Mouse (Mus musculus) bone marrow macrophage, adult 2 months (primary cell): ENCODE measurements around the gene Gm20388. TPM values are rescaled to one million over a fixed set of nuclear protein-coding genes. Genes with fewer than 3 reads are reported as not detected.

Experiments used
- H3K27ac ChIP-seq: 2 replicates; pipeline ENCODE4 v1.5.1; 2012; ENCODE audit warnings: low read depth, low read length; ENCODE audit not compliant: insufficient read depth
- H3K4me1 ChIP-seq: 2 replicates; pipeline ENCODE4 v1.6.1; 2012; ENCODE audit warnings: low read length; ENCODE audit not compliant: control insufficient read depth, insufficient read depth
- H3K4me3 ChIP-seq: 2 replicates; pipeline ENCODE4 v1.5.1; 2012; ENCODE audit warnings: mild to moderate bottlenecking, low read length, moderate library complexity; ENCODE audit not compliant: insufficient read depth
- CTCF ChIP-seq: IDR thresholded peaks from 2 replicates; pipeline ENCODE4 v1.5.1; 2012; ENCODE audit warnings: low read depth, mild to moderate bottlenecking, low read length, moderate library complexity
- POLR2A ChIP-seq: IDR thresholded peaks from 2 replicates; pipeline ENCODE4 v1.6.1; 2012; ENCODE audit warnings: mild to moderate bottlenecking, low read depth, low read length, borderline replicate concordance
- polyA plus RNA-seq: library from polyadenylated mRNA; stranded (reverse); fragments of >200 nt; gene quantifications from 2 replicates; pipeline ENCODE4 v1.2.4, GENCODE M21; 2012; ENCODE audit not compliant: missing spikeins, insufficient read depth, insufficient read length

Gene Gm20388
- polyA plus RNA-seq, 1 experiment, result 32.7 TPM

GRCm38 (mm10) chr8:120401712-120402111 lies 491.1 kb downstream of the Gm20388 start:
- Histone ChIP-seq H3K4me1 (peaks cover 5% of the 10 kb centered on the region; the same call in 1 of the 2 replicates), H3K27ac (no peak overlapping the region), H3K4me3 (no peak overlapping the region)
- TF ChIP-seq POLR2A (no peak), CTCF (no peak)

DNA sequence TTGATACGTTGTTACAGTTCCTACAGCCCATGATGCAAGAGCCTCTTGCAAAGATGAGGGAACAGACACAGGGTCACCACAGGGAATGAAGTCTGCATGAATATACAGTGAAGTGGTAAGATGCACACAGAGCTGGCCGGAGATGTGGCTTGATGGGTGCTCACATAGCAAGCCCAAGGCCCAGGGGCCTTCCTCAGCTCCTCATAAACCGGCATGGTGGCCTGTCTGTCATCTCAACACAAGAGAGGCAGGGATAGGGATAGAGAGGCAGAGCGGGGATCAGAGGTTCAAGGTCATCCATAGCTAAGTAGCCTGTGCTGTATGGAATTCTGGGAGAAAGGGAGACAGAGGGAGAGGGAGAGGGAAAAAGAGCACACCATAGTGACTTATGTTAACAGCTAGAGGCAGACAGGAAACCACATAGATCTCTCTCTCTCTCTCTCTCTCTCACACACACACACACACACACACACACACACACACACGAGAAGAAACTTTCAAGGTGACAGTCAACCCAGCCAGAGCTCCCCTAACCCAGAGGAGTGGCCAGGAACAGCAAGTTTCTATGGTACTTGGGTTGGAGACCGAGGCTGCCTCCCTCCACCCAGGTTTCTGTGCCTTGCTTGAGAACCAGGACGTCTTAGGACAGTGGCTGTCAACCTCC lies 493.1 kb downstream of the Gm20388 start:
- no peak for TF ChIP-seq POLR2A
- TF ChIP-seq CTCF, result no peak
- Histone ChIP-seq H3K27ac (no peak overlapping the region), H3K4me1 (peaks cover 5% of the 10 kb centered on the region; the same call in 1 of the 2 replicates), H3K4me3 (no peak overlapping the region)

DNA sequence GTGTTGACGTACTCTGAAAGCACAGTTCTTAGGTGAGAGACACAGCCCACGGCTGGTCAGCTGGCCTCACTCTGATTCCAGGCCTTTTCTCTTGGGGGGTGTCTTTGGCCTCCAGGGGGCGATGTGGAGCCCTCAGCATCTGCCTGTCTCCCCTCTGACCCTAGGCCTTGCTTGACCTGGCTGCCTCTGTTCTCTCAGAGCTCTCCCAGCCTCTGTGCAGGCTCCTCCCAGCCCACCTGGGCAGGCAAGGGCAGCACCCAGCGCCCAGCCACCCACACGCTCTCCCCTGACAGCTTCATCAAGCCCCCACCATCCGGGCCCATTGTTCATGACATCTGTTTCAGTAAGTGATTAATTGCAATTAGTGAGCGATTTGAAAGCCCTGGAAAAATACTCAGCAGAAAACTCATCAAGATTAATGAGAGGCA lies 494.0 kb downstream of the Gm20388 start:
- Histone ChIP-seq H3K4me1 (peaks cover 5% of the 10 kb centered on the region; the same call in 1 of the 2 replicates), H3K4me3 (no peak overlapping the region), H3K27ac (no peak overlapping the region)
- TF ChIP-seq POLR2A (no peak), CTCF (peak; percentile 79)

DNA sequence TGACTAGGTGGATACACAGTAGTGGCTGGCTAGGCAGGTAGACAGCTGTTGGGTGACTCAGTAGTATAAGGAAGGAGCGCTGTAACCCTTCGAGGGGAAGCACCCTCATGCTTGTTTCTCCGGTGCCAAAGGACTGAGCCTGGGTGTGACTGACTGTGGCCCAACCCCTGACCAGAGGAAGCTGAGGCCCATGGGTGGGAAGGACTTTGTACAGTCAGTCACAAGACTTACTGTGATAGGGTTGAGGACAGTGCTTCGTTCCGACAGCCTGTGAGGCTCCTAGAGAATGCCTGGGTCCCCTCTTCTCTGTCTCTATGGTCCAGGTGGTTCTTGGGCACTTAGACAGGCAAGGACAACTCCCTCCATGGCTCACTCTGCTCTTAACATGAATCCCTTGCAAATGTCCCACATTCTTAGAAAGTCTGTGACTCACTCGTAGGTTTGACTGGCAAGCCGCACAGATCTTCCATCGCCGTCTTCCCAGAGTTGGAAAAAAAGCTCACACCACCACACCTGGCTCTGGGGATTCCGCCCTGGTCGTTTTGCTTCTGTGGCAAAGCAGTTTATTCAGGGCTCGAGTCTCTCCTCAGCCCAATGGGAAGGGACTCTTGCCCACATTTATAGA lies 495.5 kb downstream of the Gm20388 start:
- no peak overlapping the region for H3K4me3 ChIP-seq
- H3K27ac ChIP-seq, result no peak overlapping the region
- TF ChIP-seq CTCF, result no peak
- TF ChIP-seq POLR2A, result no peak
- peaks cover 5% of the 10 kb centered on the region; the same call in 1 of the 2 replicates for H3K4me1 ChIP-seq

- TF ChIP-seq POLR2A (no peak), CTCF (no peak)
- Histone ChIP-seq H3K4me1 (peaks cover 5% of the 10 kb centered on the region; the same call in 1 of the 2 replicates), H3K27ac (no peak overlapping the region), H3K4me3 (no peak overlapping the region)
Measured at GRCm38 (mm10) chr8:120407701-120408240, 497.1 kb downstream of the Gm20388 start.

DNA sequence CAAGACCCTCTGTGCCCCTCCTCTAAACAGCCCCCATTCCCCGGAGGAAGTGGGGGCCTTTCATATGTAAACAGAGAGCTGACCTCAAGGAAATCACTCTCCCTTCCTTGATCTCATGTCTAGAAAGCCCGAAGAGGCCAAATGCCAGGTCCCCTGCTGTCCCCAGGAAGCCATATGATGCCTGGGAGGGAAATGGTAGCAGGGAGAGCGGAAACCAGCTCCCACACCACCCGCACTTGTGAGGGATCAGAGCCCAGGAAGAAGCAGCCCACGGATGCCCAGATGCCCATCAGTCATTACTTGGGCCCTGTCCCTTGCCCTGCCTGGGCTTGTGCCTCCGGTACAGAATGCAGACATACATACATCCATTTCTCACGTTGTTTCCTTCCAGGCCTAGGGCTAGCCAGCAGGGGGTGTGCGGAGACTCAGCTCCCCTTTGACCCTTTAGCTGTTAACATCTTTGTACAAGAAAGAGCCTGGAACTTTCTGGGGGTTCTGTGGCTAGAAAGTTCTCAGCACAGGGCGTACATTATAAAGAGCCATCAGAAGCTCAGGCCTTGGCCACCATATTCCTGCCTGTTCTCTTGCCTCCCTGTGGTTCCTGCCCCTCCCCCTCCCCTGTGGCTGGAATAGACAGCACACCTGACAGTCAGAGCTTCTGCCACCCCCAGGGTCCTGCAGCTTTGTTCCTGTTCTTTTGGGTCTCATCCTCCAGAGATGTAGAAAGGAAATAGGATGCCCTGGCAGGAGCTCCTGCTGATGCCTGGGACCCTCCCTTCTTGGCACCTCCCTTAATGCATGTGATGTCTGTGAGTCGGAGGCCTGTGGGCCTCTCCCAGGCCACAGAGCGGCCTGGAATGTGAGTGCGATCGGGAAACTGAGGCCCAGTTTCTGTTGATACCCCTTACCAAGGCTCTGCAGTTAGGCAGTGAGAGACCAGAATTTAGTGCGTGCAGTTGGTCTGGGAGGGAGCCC lies 497.9 kb downstream of the Gm20388 start:
- no peak overlapping the region for H3K4me3 ChIP-seq
- TF ChIP-seq CTCF (no peak), POLR2A (no peak)
- H3K27ac ChIP-seq, result no peak overlapping the region
- peaks cover 5% of the 10 kb centered on the region; the same call in 1 of the 2 replicates for H3K4me1 ChIP-seq

DNA sequence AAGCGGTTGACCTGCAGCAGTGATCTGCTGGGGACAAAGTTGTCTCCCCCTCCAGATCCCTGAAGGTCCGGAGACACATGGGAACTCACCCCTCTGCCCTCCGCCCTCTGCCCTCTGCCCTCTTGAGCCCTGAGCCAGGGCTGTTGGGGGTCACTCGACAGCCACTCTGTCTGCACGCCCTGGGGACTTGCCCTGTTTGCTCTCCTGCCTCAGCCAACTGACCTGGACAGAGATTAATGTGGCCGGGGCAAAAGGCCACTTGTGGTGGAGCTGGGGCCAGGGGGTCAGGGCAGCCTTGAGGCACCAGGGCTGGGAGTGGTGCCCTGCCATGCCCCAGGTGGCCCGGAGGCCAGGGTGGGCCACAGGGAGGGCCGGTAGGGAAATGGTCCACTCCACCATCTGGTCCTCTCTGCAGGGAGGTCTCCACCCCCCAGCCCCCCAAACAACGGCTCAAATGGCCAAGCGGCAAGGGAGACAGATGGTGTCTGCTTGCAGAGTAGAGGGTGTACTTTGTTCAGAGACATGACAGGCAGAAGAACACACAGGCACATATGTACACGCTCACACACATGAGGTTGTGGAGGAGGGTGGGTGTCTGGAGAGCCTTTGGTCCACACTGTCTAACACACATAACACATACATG lies 498.9 kb downstream of the Gm20388 start:
- Histone ChIP-seq H3K4me3 (no peak overlapping the region), H3K4me1 (peaks cover 5% of the 10 kb centered on the region; the same call in 1 of the 2 replicates), H3K27ac (no peak overlapping the region)
- TF ChIP-seq POLR2A, result no peak
- TF ChIP-seq CTCF, result no peak

GRCm38 (mm10) chr8:120411059-120411458 lies 500.4 kb downstream of the Gm20388 start:
- Histone ChIP-seq H3K27ac (no peak overlapping the region), H3K4me3 (no peak overlapping the region), H3K4me1 (peaks cover 4% of the 10 kb centered on the region; the same call in 1 of the 2 replicates)
- TF ChIP-seq POLR2A (no peak), CTCF (no peak)

DNA sequence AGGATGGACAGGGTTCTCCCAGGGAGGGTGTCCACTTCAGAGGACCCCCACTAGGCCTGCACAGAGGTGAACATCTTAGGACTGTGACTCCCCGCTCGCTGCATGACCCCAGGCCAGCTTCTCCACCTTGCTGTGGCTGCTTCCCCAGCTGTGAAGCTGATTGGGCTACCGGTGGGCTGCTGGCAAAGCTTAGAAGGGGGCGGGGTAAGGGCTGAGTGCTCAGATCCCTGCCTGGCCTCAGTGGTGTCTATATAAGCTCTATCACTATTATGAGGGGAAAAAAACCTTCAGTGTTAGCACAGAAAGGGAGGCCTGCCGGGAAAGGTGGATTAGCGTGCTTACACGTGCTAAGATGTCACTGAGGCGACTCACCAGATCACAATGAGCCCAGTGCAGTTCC lies 501.2 kb downstream of the Gm20388 start:
- TF ChIP-seq CTCF (no peak), POLR2A (no peak)
- H3K27ac ChIP-seq, result no peak overlapping the region
- H3K4me1 ChIP-seq, result 0 out of 2 replicates have a peak, but pooled peaks cover 1% of the 10 kb centered on the region
- H3K4me3 ChIP-seq, result no peak overlapping the region
